10 mouse cellular contexts compared by ENCODE assay signal in genomic region chr7:6172674-6173244, GRCm38 (mm10). TPM values are rescaled to one million over a fixed set of nuclear protein-coding genes. Genes with fewer than 3 reads are reported as not detected.
DNase-seq lines count a peak whose midpoint lies in the region; ATAC-seq and TF ChIP-seq lines count a peak whose summit lies in the region.
"Had no signal": no experiment of that assay in that cellular context is flagged by ENCODE, and none has a peak within 500 bp of the region (broad histone marks: within the 10 kb centered on the region; RNA-seq: fewer than 3 reads in every experiment).

No protein-coding gene starts in this region.

- DNase-seq in heart, postnatal 14 days: no peak
- peak; percentile 44 for DNase-seq in 3T3-L1 (ENCODE audit: low read depth, low spot score)
- no peak for DNase-seq in natural killer cell, adult 2 months (ENCODE audit: low spot score in 2 of 2)
- DNase-seq in thymus, postnatal 36 days: no peak

- peaks cover 7% of the 10 kb centered on the region; the same call in 1 of the 2 replicates for H3K4me1 ChIP-seq in heart, embryonic 11.5 days (ENCODE audit: control insufficient read depth, insufficient read depth, low read length)
- peaks cover 23% of the 10 kb centered on the region for H3K4me1 ChIP-seq in bone marrow macrophage, adult 2 months (ENCODE audit: control insufficient read depth, insufficient read depth, low read length)
- H3K4me1 ChIP-seq in hindbrain, embryonic 16.5 days (ENCODE audit: control insufficient read depth, insufficient read depth, low read depth, low read length): peaks cover 5% of the 10 kb centered on the region

- H3K9me3 ChIP-seq in heart, embryonic 11.5 days (replicated peaks; ENCODE audit: control insufficient read depth, low read length): no peaks in the 10 kb centered on the region
- H3K9me3 ChIP-seq in hindbrain, embryonic 16.5 days (ENCODE audit: control insufficient read depth, low read length): no peaks in the 10 kb centered on the region

- H3ac ChIP-seq in myocyte (ENCODE audit: control insufficient read depth, insufficient read length): peak overlapping the region; percentile 56

- 0 out of 2 replicates have a peak overlapping the region, but pooled peaks have one; percentile 78 for H3K27ac ChIP-seq in heart, embryonic 11.5 days (ENCODE audit: low read depth, low read length)
- peak overlapping the region; percentile 91 for H3K27ac ChIP-seq in bone marrow macrophage, adult 2 months (ENCODE audit: insufficient read depth, low read depth, low read length)
- H3K27ac ChIP-seq in hindbrain, embryonic 16.5 days (ENCODE audit: low read depth, low read length): peak overlapping the region; percentile 80

- no peaks in the 10 kb centered on the region for H3K36me3 ChIP-seq in heart, embryonic 11.5 days (ENCODE audit: control insufficient read depth, insufficient read depth, low read length)
- no peaks in the 10 kb centered on the region for H3K36me3 ChIP-seq in hindbrain, embryonic 16.5 days (ENCODE audit: control insufficient read depth, insufficient read depth, low read length)
- no peaks in the 10 kb centered on the region for H3K36me3 ChIP-seq in myocyte (ENCODE audit: control insufficient read depth, insufficient read depth)

- TF ChIP-seq POLR2A in bone marrow macrophage, adult 2 months (IDR thresholded peaks at IDR 0.05; ENCODE audit: borderline replicate concordance, low read depth, low read length): no peak
- TF ChIP-seq POLR2A in myocyte (IDR thresholded peaks at IDR 0.05; ENCODE audit: insufficient read length, low read depth): no peak

- H3K4me3 ChIP-seq in heart, embryonic 11.5 days (ENCODE audit: low read depth, low read length): peak overlapping the region; percentile 75
- H3K4me3 ChIP-seq in bone marrow macrophage, adult 2 months (ENCODE audit: insufficient read depth, low read length): peak overlapping the region; percentile 66
- peak overlapping the region; percentile 71 for H3K4me3 ChIP-seq in hindbrain, embryonic 16.5 days (ENCODE audit: low read length)
- H3K4me3 ChIP-seq in myocyte: peak overlapping the region; percentile 70

- peaks cover 5% of the 10 kb centered on the region for H3K79me2 ChIP-seq in myocyte (ENCODE audit: control insufficient read depth, insufficient read depth)

- no peaks in the 10 kb centered on the region; the same call in 1 of the 2 replicates for H3K27me3 ChIP-seq in heart, embryonic 11.5 days (ENCODE audit: control insufficient read depth, insufficient read depth, low read length)
- no peaks in the 10 kb centered on the region for H3K27me3 ChIP-seq in hindbrain, embryonic 16.5 days (replicated peaks; ENCODE audit: control insufficient read depth, insufficient read depth, low read length)
- H3K27me3 ChIP-seq in myocyte (ENCODE audit: control insufficient read depth, insufficient read depth, insufficient read length): no peaks in the 10 kb centered on the region

- peak; percentile 28 for ATAC-seq in heart, embryonic 11.5 days (replicated peaks; ENCODE audit: insufficient number of reproducible peaks, low FRiP score, low TSS enrichment)
- peak; percentile 31 for ATAC-seq in hindbrain, embryonic 16.5 days

- H3K9ac ChIP-seq in heart, embryonic 11.5 days (ENCODE audit: low read depth, low read length): peak overlapping the region; percentile 86
- peak overlapping the region; percentile 84 for H3K9ac ChIP-seq in hindbrain, embryonic 16.5 days (ENCODE audit: low read depth, low read length)

- WGBS in heart, embryonic 11.5 days (ENCODE audit: insufficient replicate concordance): 2% methylated on average over 28 of the region's 28 CpGs
- 0% methylated on average over 28 of the region's 28 CpGs for WGBS in hindbrain, embryonic 16.5 days

- intact Hi-C loops in heart, postnatal 14 days (cut with DNase I): loop anchor here (1.0 to 2.0 kb wide), 2 partner anchors 18 to 45 kb away; no protein-coding TSS in a partner anchor

- peak overlapping the region; percentile 93 for H3K4me2 ChIP-seq in heart, embryonic 11.5 days
- peak overlapping the region; percentile 71 for H3K4me2 ChIP-seq in hindbrain, embryonic 16.5 days (ENCODE audit: low read length)
- H3K4me2 ChIP-seq in myocyte (ENCODE audit: low read depth): peak overlapping the region; percentile 84

- no peak for TF ChIP-seq CTCF in bone marrow macrophage, adult 2 months (IDR thresholded peaks at IDR 0.05; ENCODE audit: low read depth, low read length)

TF ChIP-seq in myocyte, 11 proteins besides CTCF, POLR2A, EP300 and RAD21:
- TF ChIP-seq TCF12 (IDR thresholded peaks at IDR 0.05; ENCODE audit: insufficient read depth, poor library complexity, severe bottlenecking): no peak
- TF ChIP-seq MAX (IDR thresholded peaks at IDR 0.05; ENCODE audit: low read depth): no peak
- no peak for TF ChIP-seq TCF3 (IDR thresholded peaks at IDR 0.05; ENCODE audit: insufficient read length, low read depth)
- TF ChIP-seq MYOG (IDR thresholded peaks at IDR 0.05; ENCODE audit: control insufficient read depth in 1 of 3, insufficient read depth in 1 of 3, insufficient read length in 2 of 3, low read depth in 2 of 3): no peak
- no peak for TF ChIP-seq REST (IDR thresholded peaks at IDR 0.05; ENCODE audit: insufficient read depth, insufficient read length)
- TF ChIP-seq POLR2AphosphoS2 (IDR thresholded peaks at IDR 0.05; ENCODE audit: insufficient read length, low read depth): no peak
- no peak for TF ChIP-seq SRF (IDR thresholded peaks at IDR 0.05; ENCODE audit: control insufficient read depth, insufficient read length, low read depth)
- no peak for TF ChIP-seq E2F4 (IDR thresholded peaks at IDR 0.05; ENCODE audit: insufficient read depth)
- TF ChIP-seq CEBPB (IDR thresholded peaks at IDR 0.05; ENCODE audit: insufficient read depth, poor library complexity, severe bottlenecking): no peak
- TF ChIP-seq MYOD1 (IDR thresholded peaks at IDR 0.05; ENCODE audit: control insufficient read depth in 1 of 3, insufficient read length in 2 of 3, low read depth in 2 of 3): no peak
- no peak for TF ChIP-seq USF1 (IDR thresholded peaks at IDR 0.05; ENCODE audit: low read depth)

RNA-seq across cellular contexts. Expression of gene Zfp444, which starts 0.7 kb away (rescaled TPM):
- 30.9 and 31.4 TPM in 2 replicates for polyA plus RNA-seq in heart, embryonic 11.5 days (2014; fragmentation: Nextera tagmentation; extraction: Ambion mirVana)
- 10 to 100 TPM; 10.3 to 11.5 TPM for total RNA-seq in heart, postnatal 14 days (2021)
- 21.8 and 24.2 TPM in 2 replicates for polyA plus RNA-seq in bone marrow macrophage, adult 2 months (2012; ENCODE audit: insufficient read depth, insufficient read length, missing spikeins)
- polyA plus RNA-seq in hindbrain, embryonic 16.5 days (2015; fragmentation: Nextera tagmentation; extraction: Ambion mirVana): 77.6 and 86.3 TPM in 2 replicates
- polyA plus RNA-seq in myocyte (2012; fragmentation: generic; extraction: Trizol): 29.2 TPM

RNA-seq across cellular contexts. Expression of gene Zfp787, which starts 17.0 kb away (rescaled TPM):
- polyA plus RNA-seq in heart, embryonic 11.5 days (2014; fragmentation: Nextera tagmentation; extraction: Ambion mirVana): 9.0 and 13.3 TPM in 2 replicates
- 10 to 100 TPM; 37.8 to 38.9 TPM for total RNA-seq in heart, postnatal 14 days (2021)
- 22.8 and 25.1 TPM in 2 replicates for polyA plus RNA-seq in bone marrow macrophage, adult 2 months (2012; ENCODE audit: insufficient read depth, insufficient read length, missing spikeins)
- polyA plus RNA-seq in hindbrain, embryonic 16.5 days (2015; fragmentation: Nextera tagmentation; extraction: Ambion mirVana): 24.3 and 25.7 TPM in 2 replicates
- polyA plus RNA-seq in myocyte (2012; fragmentation: generic; extraction: Trizol): 46.6 TPM

RNA-seq across cellular contexts. Expression of gene Galp, which starts 24.1 kb away (rescaled TPM):
- polyA plus RNA-seq in heart, embryonic 11.5 days (2014; fragmentation: Nextera tagmentation; extraction: Ambion mirVana): not detected in 2 replicates
- not detected for total RNA-seq in heart, postnatal 14 days (2021)
- not detected in 2 replicates for polyA plus RNA-seq in bone marrow macrophage, adult 2 months (2012; ENCODE audit: insufficient read depth, insufficient read length, missing spikeins)
- polyA plus RNA-seq in hindbrain, embryonic 16.5 days (2015; fragmentation: Nextera tagmentation; extraction: Ambion mirVana): not detected in 2 replicates
- not detected for polyA plus RNA-seq in myocyte (2012; fragmentation: generic; extraction: Trizol)
- total RNA-seq: adrenal gland, postnatal 4 days; neutrophil, adult 5-6 weeks had no signal

RNA-seq across cellular contexts. Expression of gene Zscan5b, which starts 49.3 kb away (rescaled TPM):
- not detected in 2 replicates for polyA plus RNA-seq in heart, embryonic 11.5 days (2014; fragmentation: Nextera tagmentation; extraction: Ambion mirVana)
- not detected for total RNA-seq in heart, postnatal 14 days (2021)
- not detected in 2 replicates for polyA plus RNA-seq in bone marrow macrophage, adult 2 months (2012; ENCODE audit: insufficient read depth, insufficient read length, missing spikeins)
- not detected in 2 replicates for polyA plus RNA-seq in hindbrain, embryonic 16.5 days (2015; fragmentation: Nextera tagmentation; extraction: Ambion mirVana)
- polyA plus RNA-seq in myocyte (2012; fragmentation: generic; extraction: Trizol): not detected
- total RNA-seq: adrenal gland, postnatal 4 days; neutrophil, adult 5-6 weeks had no signal
